Mouse (Mus musculus) kidney, embryonic 15.5 days (tissue): ENCODE data around the gene Tmem132d. TPM values are rescaled to one million over a fixed set of nuclear protein-coding genes. Genes with fewer than 3 reads are reported as not detected.

Source experiments
- ATAC-seq: fragments of 200-750 bp; cut with Nextera tagmentation; replicated peaks from 2 replicates; pipeline ENCODE4 v1.8.0; 2017; ENCODE audit warnings: moderate TSS enrichment; ENCODE audit not compliant: low FRiP score
- H3K27ac ChIP-seq: fragments of 300-500 bp; sonication (generic); 2 replicates; pipeline ENCODE4 v1.5.1; 2015; ENCODE audit warnings: mild to moderate bottlenecking, inconsistent platforms
- H3K27me3 ChIP-seq: fragments of 300-500 bp; sonication (generic); 2 replicates; pipeline ENCODE4 v1.6.1; 2015; ENCODE audit warnings: inconsistent platforms
- H3K36me3 ChIP-seq: fragments of 300-500 bp; sonication (generic); 2 replicates; pipeline ENCODE4 v1.6.1; 2015; ENCODE audit warnings: inconsistent platforms
- H3K4me1 ChIP-seq: fragments of 300-500 bp; sonication (generic); 2 replicates; pipeline ENCODE4 v1.6.1; 2015; ENCODE audit warnings: inconsistent platforms
- H3K4me2 ChIP-seq: fragments of 300-500 bp; sonication (generic); 2 replicates; pipeline ENCODE4 v1.6.1; 2015; ENCODE audit warnings: moderate library complexity, mild to moderate bottlenecking, inconsistent platforms
- H3K4me3 ChIP-seq: fragments of 300-500 bp; sonication (generic); replicated peaks from 2 replicates; pipeline ENCODE4 v1.5.1; 2015; ENCODE audit warnings: mild to moderate bottlenecking, inconsistent platforms
- H3K9ac ChIP-seq: fragments of 300-500 bp; sonication (generic); 2 replicates; pipeline ENCODE4 v1.6.1; 2015; ENCODE audit warnings: mild to moderate bottlenecking, inconsistent platforms
- H3K9me3 ChIP-seq: fragments of 300-500 bp; sonication (generic); replicated peaks from 2 replicates; pipeline ENCODE4 v1.6.1; 2016; ENCODE audit warnings: inconsistent platforms
- WGBS: fragments of 180-500 bp; shearing (Covaris S2); methylation state at CpG from one replicate; pipeline ENCODE4 v1.1.7; 2015; ENCODE audit warnings: mixed read lengths; 5-methylcytosine and 5-hydroxymethylcytosine counted together
- polyA plus RNA-seq: library from polyadenylated mRNA; unstranded; fragments of >200 nt; fragmentation: Nextera tagmentation; extraction: Ambion mirVana; gene quantifications from 2 replicates; pipeline ENCODE4 v1.2.1, GENCODE M21; 2015

Gene Tmem132d
- polyA plus RNA-seq, 1 experiment from 2014 or later, result 0.30 TPM

GRCm38 (mm10) chr5:128302387-128302786 lies 130.5 kb downstream of the Tmem132d start:
- Histone ChIP-seq H3K36me3 (no peaks in the 10 kb centered on the region), H3K27ac (no peak overlapping the region), H3K4me1 (no peaks in the 10 kb centered on the region), H3K9ac (no peak overlapping the region), H3K9me3 (no peaks in the 10 kb centered on the region), H3K4me3 (no peak overlapping the region), H3K4me2 (no peak overlapping the region), H3K27me3 (no peaks in the 10 kb centered on the region)
- 79% methylated on average over 2 of the region's 2 CpGs for WGBS
- ATAC-seq, result no peak

DNA sequence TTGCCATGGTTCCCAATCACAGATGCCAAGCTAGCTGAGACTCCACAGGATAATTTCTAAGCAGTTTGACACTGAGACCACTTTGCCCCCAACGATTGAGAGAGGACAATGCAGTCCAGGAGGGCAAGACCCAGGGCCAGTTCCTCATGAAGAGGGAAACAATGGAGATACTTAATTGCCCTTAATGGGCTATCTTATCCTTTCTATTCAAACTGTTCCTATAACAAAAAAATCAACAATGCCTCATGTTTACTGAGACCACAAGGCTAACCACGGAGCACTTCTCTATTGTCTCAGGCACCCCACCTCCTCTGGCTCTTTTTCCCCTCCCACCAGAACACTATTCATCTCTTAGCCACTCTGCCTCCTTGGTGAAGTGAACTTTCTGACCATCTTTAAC lies 141.7 kb downstream of the Tmem132d start:
- no peak overlapping the region for H3K4me2 ChIP-seq
- no peaks in the 10 kb centered on the region for H3K36me3 ChIP-seq
- no peaks in the 10 kb centered on the region for H3K27me3 ChIP-seq
- no peak overlapping the region for H3K27ac ChIP-seq
- H3K9me3 ChIP-seq, result no peaks in the 10 kb centered on the region
- H3K4me3 ChIP-seq, result no peak overlapping the region
- no peak overlapping the region for H3K9ac ChIP-seq
- no peaks in the 10 kb centered on the region for H3K4me1 ChIP-seq
- 50% methylated on average over 2 of the region's 2 CpGs for WGBS
- ATAC-seq, result no peak

- Histone ChIP-seq H3K27me3 (no peaks in the 10 kb centered on the region), H3K4me2 (no peak overlapping the region), H3K4me3 (no peak overlapping the region), H3K27ac (no peak overlapping the region), H3K36me3 (no peaks in the 10 kb centered on the region), H3K9ac (no peak overlapping the region), H3K4me1 (0 out of 2 replicates have a peak, but pooled peaks cover 4% of the 10 kb centered on the region), H3K9me3 (no peaks in the 10 kb centered on the region)
- no peak for ATAC-seq
- 8% methylated on average over 6 of the region's 6 CpGs for WGBS
Measured at GRCm38 (mm10) chr5:128273255-128273654, 159.6 kb downstream of the Tmem132d start.

DNA sequence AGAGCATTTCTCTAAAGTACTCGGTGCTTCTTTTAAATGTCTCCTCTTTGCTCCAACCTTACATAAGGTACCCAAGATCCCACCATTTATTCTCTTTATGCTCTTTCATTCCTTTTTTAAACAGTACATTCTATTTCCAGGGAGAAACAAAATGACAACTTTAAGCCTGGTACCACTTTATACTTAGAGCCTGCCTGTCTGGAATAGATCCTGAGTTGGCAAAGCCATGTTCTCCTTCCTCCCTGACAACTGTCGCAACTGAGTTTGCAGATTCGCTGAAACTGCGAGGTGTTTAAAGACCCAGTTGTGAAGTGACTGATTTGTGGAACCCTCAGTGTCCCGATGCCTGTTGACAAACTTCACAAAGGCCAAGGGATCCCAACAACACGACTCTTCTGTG lies 165.5 kb downstream of the Tmem132d start:
- WGBS, result 93% methylated on average over 6 of the region's 6 CpGs
- ATAC-seq, result no peak
- Histone ChIP-seq H3K27ac (no peak overlapping the region), H3K4me1 (no peaks in the 10 kb centered on the region), H3K36me3 (no peaks in the 10 kb centered on the region), H3K4me3 (no peak overlapping the region), H3K4me2 (no peak overlapping the region), H3K9ac (no peak overlapping the region), H3K9me3 (peaks cover 5% of the 10 kb centered on the region; the same call in 1 of the 2 replicates), H3K27me3 (no peaks in the 10 kb centered on the region)

DNA sequence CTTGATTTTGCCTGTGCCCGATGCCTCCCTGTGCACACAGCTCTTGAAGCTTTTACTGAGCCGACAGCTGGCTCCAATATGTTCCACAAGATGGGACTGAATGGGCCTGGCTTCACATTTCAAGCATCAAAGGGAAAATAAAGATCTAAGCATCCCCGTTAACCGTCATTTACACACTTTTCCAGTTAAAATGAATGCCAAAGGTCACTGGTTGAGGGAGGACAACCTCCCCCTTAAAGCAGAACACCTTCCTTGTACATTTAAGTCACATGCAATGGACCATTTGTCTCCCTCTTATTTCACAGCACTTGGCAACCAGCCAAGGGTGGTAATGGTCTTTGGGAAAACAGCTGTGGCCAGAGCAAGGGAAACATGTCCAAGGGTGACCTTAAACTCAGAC lies 188.7 kb downstream of the Tmem132d start:
- no peak overlapping the region for H3K9ac ChIP-seq
- no peaks in the 10 kb centered on the region for H3K27me3 ChIP-seq
- H3K27ac ChIP-seq, result no peak overlapping the region
- no peaks in the 10 kb centered on the region for H3K9me3 ChIP-seq
- no peaks in the 10 kb centered on the region; the same call in 1 of the 2 replicates for H3K4me1 ChIP-seq
- no peak for ATAC-seq
- H3K4me3 ChIP-seq, result no peak overlapping the region
- WGBS, result 13% methylated on average over 4 of the region's 4 CpGs
- H3K36me3 ChIP-seq, result no peaks in the 10 kb centered on the region
- no peak overlapping the region for H3K4me2 ChIP-seq

GRCm38 (mm10) chr5:128236638-128237335 lies 196.1 kb downstream of the Tmem132d start:
- H3K4me3 ChIP-seq, result no peak overlapping the region
- ATAC-seq, result no peak
- no peaks in the 10 kb centered on the region for H3K4me1 ChIP-seq
- no peak overlapping the region for H3K27ac ChIP-seq
- H3K36me3 ChIP-seq, result no peaks in the 10 kb centered on the region
- H3K4me2 ChIP-seq, result no peak overlapping the region
- H3K27me3 ChIP-seq, result no peaks in the 10 kb centered on the region
- 66% methylated on average over 9 of the region's 9 CpGs for WGBS
- no peaks in the 10 kb centered on the region for H3K9me3 ChIP-seq
- H3K9ac ChIP-seq, result no peak overlapping the region

GRCm38 (mm10) chr5:128235611-128236010 lies 197.3 kb downstream of the Tmem132d start:
- 44% methylated on average over 1 of the region's 1 CpGs for WGBS
- Histone ChIP-seq H3K27ac (no peak overlapping the region), H3K9me3 (no peaks in the 10 kb centered on the region), H3K4me2 (no peak overlapping the region), H3K4me3 (no peak overlapping the region), H3K36me3 (no peaks in the 10 kb centered on the region), H3K4me1 (no peaks in the 10 kb centered on the region), H3K9ac (no peak overlapping the region), H3K27me3 (no peaks in the 10 kb centered on the region)
- ATAC-seq, result no peak

DNA sequence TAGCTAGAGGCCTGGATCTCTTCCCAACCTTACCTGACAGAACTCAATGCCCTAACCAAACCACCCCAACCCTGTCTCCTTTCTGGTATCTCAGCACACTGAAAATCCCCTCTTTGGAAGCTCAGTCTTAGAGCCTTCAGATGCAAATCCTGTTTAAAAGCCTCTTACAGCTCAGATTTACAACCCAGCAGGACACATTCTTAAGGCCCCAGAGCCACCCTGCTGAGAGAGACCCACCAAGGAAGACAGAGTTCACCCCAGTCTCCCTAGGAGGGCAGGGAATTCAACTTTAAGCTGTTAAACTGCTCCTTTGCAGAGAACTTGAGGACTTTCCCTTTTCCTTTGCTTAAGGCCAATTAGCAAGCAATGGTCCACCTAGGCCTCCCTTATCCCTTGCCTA lies 199.8 kb downstream of the Tmem132d start:
- Histone ChIP-seq H3K4me1 (no peaks in the 10 kb centered on the region), H3K9me3 (no peaks in the 10 kb centered on the region), H3K27ac (no peak overlapping the region), H3K9ac (no peak overlapping the region), H3K27me3 (no peaks in the 10 kb centered on the region), H3K4me3 (no peak overlapping the region), H3K36me3 (no peaks in the 10 kb centered on the region), H3K4me2 (no peak overlapping the region)
- ATAC-seq, result no peak

DNA sequence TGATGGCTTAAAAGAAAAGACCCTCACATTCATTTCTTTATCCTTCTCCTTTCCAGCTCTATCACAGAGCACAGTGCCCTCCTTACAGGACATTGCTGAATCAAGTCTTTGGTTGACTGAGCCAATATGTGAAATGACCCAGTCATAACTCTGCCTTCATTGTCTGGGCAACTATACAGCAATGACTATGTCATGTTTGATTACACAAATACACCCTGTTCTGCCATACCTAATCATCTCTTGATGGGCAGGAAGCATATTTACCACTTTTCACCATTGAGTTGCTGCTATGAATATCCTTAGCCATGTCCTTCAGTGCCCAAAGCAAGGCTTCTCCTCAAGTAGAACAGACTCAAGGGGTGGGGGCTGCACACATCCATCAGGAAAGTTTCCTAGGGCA lies 214.6 kb downstream of the Tmem132d start:
- Histone ChIP-seq H3K4me3 (no peak overlapping the region), H3K4me1 (no peaks in the 10 kb centered on the region), H3K27me3 (no peaks in the 10 kb centered on the region), H3K27ac (no peak overlapping the region), H3K9me3 (no peaks in the 10 kb centered on the region), H3K36me3 (no peaks in the 10 kb centered on the region), H3K9ac (no peak overlapping the region), H3K4me2 (no peak overlapping the region)
- ATAC-seq, result no peak

DNA sequence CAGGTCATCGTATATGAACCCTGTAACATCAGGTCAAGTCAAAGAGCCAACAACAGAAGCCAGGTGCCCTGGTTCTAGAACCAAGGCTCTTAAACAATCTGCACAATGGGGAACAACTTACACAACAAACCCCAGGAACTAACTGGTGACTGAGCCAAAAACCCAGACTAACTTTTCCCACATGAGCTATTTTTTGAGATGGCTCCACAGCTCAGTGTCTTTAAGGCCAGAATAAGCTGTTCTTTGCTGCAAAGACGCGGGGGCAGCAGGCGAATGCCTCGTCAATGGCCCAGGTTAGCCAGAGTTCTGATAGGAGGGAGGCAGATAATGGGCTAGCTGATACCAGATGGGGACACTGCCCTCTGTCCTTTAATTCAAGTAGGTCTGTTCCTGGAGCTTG lies 221.8 kb downstream of the Tmem132d start:
- no peak for ATAC-seq
- H3K27ac ChIP-seq, result no peak overlapping the region
- H3K4me2 ChIP-seq, result no peak overlapping the region
- no peaks in the 10 kb centered on the region for H3K36me3 ChIP-seq
- no peaks in the 10 kb centered on the region for H3K4me1 ChIP-seq
- H3K9me3 ChIP-seq, result no peaks in the 10 kb centered on the region
- no peak overlapping the region for H3K9ac ChIP-seq
- no peak overlapping the region for H3K4me3 ChIP-seq
- no peaks in the 10 kb centered on the region for H3K27me3 ChIP-seq
- WGBS, result 87% methylated on average over 5 of the region's 5 CpGs

- Histone ChIP-seq H3K9ac (no peak overlapping the region), H3K4me3 (no peak overlapping the region), H3K27me3 (no peaks in the 10 kb centered on the region), H3K9me3 (no peaks in the 10 kb centered on the region), H3K4me1 (no peaks in the 10 kb centered on the region), H3K4me2 (no peak overlapping the region), H3K27ac (no peak overlapping the region), H3K36me3 (no peaks in the 10 kb centered on the region)
- no peak for ATAC-seq
- WGBS, result 9% methylated on average over 2 of the region's 2 CpGs
Measured at GRCm38 (mm10) chr5:128205716-128206115, 227.2 kb downstream of the Tmem132d start.

DNA sequence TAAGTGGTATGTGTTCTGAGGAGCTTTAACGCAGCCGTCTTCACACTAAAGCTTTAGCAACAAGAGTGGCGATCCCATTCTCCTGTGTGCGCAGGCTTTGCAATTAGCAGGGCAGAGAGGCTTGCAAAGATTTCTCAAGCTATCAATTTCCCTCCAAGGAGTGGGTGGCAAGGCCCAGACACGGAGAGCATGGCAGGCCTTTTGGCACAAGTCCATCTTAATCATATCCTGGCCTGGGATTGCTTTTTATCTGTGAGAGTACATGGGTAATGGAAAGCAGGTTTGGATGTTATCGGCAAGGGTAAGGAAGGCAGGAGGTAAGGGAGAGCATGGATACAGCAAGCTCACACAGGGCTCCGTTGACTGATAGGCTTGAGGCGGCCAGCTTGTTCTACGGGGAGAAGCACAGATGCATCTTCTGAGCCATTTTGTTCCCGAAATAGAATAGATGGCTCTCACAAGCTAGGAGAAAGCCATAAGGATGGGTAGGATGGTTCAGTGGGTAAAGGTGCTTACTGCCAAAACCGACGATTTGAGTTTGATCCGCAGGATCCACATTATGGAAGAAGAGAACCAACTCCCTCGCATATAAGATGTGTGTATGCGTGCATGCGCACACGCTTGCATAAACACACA lies 228.1 kb downstream of the Tmem132d start:
- no peak for ATAC-seq
- Histone ChIP-seq H3K4me2 (no peak overlapping the region), H3K36me3 (no peaks in the 10 kb centered on the region), H3K27me3 (no peaks in the 10 kb centered on the region), H3K9ac (no peak overlapping the region), H3K27ac (no peak overlapping the region), H3K9me3 (no peaks in the 10 kb centered on the region), H3K4me1 (no peaks in the 10 kb centered on the region), H3K4me3 (no peak overlapping the region)
- WGBS, result 81% methylated on average over 17 of the region's 17 CpGs
